Mouse (Mus musculus) mature B cell (primary cell): Measurements from ENCODE around the gene Rps6ka2.

ENCODE experiments used
- in situ Hi-C: fragments of 300-500 bp; cut with MboI; formaldehyde crosslinking; loops from 2 replicates; pipeline ENCODE4 v1.14.3; 2019

Rps6ka2 gene

DNA sequence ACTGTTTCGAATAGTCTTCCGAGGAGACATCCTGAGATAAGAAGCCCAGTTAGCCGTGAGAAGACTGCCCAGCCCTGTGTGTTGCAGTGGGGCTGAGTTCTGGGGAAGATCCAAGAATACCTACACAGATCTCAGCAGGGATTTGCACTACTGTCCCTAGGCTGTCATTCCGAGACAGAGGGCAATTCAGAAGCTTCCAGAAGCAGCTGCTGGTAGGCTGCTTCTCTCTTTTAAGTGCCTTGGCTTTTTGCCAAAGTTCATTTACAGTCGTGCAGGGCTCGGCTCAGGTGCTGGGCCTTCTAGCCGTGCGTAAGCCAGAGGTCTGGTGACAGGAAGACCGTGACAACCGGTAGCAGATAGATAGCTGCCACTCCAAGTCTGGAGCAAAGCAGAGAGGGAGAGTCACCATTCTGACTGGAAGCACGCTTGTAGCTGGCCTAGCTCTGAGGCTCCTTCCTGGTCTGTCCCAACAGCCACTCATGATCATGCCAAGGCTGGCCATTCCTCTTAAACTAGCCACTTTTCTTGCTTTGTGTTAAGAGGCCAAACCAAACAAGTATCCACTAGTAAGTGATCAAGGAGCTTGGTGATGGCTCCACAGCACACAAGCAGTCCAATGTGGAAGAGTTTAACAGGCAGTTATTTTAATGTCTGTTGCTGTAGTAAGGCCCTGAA lies 49.3 kb downstream of the Rps6ka2 start:
- in situ Hi-C loops: no loop called here

DNA sequence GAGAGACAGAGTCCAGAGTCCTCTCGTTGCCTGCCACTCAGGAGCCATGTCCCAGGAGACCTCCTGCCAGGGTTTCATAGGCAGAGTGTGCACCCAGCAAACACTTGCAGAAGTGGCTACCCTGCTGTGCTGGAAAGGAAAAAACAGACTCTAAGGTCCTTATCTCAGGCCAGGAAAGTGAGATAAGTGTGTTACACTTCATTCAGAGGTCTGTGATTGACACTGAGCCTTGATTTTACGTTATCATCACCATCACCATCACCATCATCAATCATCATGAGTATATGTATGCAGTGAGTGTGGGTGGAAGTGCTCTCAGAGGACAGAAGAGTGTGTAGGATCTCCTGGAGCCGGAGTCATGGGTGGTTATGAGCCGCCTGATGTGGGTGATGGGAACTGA lies 51.4 kb downstream of the Rps6ka2 start:
- in situ Hi-C loops: no loop called here

DNA sequence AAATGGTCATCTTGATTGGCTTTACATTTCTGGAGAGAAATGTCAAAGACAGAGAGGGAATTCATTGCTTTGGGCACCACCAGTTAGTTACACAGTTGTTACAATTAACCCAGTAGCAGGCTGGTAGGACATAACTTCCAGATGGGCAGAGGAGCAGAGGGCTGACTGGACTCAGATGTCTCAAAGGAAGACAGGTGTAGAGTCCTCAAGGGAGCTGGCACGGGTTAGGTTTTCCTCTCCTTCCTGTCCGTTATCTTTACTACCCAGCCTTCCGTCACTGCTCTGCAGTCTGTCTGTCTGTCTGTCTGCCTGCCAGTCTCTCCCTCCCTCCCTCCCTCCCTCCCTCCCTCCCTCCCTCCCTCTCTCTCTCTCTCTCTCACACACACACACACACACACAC lies 52.3 kb downstream of the Rps6ka2 start:
- in situ Hi-C loops: no loop called here

DNA sequence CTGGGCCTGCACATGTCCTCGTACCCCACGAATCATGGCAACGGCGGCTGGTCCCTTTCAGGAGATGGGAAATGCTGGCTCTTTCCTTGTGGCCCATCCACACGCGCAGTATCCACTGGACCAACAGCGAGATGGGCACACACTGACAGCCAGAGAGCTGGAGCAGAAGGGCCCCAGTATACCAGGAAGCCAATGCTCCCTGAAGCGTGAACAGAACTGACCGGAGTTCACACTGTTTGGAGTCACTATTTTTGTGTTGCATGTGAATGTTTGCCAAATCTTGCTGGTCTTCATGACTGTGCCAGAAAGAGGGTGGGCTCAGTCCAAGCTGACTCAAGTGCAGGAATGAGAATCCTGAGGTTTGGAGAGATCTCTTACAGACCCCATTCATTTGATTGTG lies 58.6 kb downstream of the Rps6ka2 start:
- in situ Hi-C loops: no loop called here

DNA sequence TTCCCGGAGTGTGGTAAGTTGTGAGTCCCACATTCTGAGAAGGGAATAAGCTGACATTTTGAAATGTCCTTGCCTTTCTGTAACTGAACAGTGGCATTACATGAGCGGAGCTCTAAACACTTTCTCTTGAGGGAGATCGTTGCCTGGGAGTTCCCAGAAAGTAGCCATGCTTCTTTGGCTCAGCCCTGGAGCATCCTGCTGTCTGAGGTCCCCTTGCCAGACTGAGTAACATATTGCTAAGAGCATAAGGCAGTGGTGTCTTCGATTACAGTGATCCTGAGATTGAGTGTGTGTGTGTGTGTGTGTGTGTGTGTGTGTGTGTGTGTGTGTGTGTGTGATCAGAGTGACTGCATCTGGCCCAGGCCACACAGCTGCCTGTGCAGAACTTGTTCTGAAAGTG lies 61.4 kb downstream of the Rps6ka2 start:
- in situ Hi-C loops: no loop called here

DNA sequence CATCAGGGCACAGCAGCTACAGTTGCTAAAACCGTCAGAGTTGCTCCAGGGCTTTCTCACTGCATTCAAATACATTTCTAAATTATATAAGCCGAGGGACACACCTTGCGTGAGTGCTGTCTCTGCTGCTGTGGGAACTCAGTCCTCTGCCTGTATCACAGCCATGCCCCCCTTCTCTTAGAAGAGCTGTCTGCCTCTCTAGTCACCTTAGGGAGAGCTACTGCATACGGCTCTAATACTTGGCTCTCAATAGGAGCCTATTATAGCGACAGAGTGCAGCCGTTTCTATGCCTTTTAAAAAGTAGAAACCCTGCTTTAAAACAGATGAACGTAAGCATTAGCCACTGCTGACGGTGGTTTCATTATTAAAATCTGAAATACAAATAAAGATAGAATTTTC lies 61.9 kb downstream of the Rps6ka2 start:
- in situ Hi-C loops: no loop called here

DNA sequence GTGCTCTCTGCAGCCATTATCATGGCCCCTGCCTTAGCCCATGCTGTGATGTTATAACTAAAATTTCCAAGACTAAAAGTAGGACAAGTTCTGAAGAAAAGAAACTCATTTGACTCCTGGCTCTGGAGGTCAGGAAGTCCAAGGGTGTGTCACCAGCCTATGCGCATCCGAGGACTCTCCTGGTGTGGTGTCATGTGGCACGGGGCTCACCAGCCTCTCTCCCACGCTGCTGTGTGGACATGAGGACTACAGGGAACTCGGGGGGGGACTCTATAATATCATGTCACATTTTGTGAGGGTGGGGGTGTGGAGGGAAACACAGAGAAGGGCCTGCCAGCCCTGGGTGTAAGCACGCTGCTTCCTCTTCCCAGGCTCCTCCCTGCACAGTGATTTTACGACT lies 62.5 kb downstream of the Rps6ka2 start:
- in situ Hi-C loops: no loop called here

DNA sequence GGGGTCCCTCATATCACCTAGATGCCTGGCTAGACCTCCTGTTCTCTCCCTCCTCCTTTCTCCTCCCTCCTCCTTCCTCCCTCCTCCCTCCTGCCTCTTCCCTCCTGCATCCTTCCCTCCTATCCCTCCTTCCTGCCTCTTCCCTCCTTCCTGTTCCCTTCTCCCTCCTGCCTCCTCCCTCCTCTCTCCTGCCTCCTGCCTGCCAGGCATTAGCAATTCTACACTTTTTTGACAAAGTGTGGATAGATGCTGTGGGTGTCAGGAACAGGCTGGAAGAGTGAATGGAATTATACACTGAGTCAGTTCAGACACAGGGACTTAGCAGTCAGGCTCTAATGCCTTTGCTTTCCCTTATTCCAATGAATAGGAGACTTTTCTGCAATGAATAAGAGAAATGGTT lies 63.3 kb downstream of the Rps6ka2 start:
- in situ Hi-C loops: no loop called here

DNA sequence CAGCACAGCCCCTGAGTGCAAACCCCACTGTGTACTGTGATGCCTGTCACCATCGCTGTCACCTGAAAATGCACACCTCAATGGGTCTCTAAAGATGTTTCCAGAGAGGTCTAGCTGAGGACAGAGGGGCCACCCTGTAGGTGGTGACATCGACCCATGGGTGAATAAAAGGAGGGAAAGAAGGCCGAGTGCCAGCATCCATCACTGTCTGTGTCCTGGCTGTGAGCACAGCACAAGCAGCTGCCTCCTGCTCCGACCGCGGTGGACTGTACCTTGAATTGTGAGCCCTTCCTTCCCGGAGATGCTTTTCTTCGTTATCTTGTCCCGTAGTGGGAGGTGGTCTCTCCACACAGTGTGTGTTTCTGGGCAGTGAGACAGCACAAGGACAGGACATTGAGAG lies 67.8 kb downstream of the Rps6ka2 start:
- in situ Hi-C loops: no loop called here

DNA sequence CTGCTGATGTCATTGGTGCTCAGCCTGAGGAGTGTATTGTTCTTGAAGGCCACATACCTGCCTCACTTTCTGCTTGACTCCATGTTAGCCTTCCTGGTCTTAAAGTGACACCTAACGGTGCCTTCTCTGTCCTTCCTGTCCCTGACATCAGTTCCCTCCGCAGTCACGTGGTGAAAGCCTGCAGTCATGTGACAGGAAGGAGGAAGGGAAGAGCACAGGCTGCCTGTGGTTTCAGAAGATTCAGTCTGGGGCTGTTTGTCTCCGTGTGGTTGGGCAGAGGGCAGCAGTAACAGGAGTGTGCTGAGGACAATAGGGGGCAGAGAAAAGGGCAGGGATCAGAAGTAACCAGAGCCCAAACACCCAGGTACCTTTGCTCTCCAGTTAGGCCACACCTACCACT lies 68.9 kb downstream of the Rps6ka2 start:
- in situ Hi-C loops: no loop called here

DNA sequence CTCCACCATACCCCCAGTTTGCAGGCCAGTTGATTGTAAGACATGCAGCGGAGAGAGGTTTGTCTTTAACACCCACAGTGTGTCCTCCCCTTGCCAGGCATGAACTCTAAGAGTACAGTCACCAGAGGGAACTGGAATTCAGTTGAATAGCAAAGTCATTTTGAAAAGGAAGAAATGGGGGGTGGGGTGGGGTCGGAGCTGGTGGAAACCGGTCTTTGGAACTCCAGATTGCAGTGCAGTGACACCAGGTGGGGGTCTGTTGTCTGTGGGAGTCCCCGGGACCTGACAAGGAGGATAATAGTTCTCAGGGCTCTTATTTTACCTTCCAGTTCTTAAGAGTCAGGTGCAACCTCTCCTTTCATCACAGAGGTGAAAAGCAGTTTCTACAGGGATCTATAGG lies 70.6 kb downstream of the Rps6ka2 start:
- in situ Hi-C loops: no loop called here

DNA sequence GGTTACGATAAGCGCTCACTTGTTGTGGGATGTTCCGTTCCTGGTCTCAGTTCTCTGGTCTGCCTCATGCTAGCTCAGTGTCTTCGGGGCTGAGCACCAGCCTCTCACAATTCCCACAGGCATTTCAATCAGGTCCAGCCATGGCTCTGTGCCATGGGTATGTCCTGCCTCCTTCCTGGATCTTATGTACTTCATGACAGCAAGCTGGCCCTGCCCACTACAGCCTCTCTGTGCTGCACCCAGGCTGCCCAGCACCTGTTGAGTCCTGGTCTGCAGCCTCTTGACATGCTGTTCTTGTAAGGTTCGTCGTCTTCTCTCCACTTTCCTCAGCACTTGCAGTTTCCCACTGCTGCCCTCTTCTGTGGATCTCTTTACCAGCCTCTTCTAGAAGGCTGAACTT lies 75.2 kb downstream of the Rps6ka2 start:
- in situ Hi-C loops: no loop called here

DNA sequence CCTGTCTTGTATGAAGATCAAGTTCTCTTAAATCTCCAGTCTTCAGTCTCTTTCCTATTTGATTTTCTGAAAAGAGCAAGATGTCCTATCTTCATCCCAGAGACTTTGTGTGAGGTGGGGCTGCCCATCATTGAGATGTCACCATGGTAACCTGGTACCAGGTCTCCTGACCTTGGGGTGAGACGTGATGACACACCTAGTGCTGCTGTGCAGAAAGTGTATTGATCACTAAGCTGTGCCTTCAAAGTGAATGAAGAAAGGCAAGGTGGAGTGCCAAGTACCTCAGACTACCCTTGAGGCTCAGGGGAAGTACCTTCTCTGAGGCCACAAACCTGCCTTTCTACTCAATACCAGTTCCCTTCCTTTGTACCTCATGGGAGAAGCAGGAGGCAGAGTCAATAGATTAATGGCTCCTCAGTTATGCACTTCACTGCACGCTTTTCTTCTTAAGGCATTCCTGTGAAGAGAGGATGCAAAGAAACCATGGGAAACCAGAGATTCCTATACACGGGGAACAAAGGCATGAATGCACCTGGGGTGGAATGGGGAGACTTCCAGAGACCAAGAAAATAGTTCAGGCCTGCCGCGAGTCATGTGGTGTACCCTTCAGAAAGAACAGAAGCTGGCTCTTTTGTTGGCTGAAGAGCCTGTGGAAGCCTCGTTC lies 77.1 kb downstream of the Rps6ka2 start:
- in situ Hi-C loops: no loop called here

DNA sequence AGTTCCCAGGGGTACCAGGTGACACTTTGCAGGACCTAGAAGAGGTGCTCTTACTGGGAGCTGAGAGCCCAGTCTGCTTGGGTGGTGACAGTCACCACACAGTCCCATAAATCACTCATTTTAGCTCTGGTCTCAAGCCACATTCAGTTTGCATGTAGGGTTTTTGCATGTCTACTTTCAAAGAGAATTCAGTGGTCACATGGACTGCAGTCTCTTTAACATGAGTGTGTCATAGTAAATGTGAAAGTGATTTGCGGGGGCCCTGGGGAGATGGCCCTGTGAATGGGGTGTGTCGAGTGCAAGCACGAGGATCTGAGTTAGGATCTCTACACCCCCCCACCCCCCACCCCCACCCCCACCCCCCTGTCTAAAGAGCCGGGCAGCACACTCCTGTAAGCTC lies 80.5 kb downstream of the Rps6ka2 start:
- in situ Hi-C loops: no loop called here

DNA sequence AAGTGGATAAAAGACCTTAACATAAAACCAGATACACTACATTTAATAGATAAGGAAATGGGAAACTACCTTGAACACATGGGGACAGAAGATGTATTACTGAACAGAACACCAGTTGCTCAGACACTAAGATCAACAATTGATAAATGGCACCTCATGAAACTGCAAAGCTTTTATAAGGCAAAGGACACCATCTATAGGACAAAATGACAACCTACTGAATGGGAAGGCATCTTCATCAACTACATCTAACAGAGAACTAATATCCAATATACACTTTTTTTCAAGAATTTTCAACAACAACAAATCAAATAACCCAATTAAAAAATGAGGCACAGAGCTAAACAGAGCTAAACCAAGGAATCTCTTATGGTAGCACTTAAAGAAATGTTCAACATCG lies 87.3 kb downstream of the Rps6ka2 start:
- in situ Hi-C loops: no loop called here

DNA sequence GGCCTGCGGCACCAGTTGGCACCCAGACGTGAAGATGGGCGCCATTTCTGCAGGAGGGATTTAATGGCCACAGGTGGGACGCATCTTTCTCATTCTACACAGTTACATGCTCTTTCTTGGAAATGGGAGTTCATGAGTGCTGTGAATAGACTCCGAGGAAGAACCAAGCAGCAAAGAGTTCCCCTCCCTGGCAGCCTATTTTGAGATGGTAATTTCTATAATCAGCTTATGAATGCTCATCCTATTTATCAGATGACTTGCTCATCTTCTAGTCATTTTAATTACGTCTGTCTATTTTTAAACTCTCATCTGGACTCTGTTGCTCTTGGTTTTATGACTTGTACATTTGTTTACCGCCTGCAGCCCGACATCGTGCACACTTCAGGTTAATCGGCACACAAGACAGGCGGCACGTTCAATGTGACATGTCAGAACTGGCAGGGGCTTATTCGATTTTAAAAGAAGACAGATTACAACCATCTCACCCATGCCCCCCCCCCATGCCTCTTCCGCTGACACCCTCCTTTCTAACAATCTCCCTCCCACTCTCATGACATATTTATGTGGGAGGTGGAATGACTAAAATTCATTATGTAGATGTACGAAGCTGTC lies 88.9 kb downstream of the Rps6ka2 start:
- in situ Hi-C loops: no loop called here

DNA sequence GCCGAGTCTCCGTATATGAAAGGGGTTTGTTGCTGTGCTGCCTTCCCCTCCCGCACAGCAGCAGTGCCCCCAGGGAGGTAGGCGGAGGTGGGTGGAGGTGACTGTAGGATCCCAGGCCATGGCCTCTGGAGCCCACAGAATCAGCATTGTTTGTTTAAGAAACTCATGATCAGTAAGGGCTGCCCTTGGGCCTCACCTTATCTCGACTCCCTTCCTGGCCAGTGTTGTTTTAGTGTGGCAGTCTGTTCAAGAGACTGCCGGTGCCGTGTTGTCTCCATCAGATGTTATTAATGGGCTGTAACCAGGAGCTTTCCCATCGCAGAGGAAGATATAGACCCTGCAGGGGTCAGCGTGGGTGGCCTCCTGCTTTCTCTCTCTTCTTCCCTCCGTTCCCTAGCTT lies 90.4 kb downstream of the Rps6ka2 start:
- in situ Hi-C loops: no loop called here

DNA sequence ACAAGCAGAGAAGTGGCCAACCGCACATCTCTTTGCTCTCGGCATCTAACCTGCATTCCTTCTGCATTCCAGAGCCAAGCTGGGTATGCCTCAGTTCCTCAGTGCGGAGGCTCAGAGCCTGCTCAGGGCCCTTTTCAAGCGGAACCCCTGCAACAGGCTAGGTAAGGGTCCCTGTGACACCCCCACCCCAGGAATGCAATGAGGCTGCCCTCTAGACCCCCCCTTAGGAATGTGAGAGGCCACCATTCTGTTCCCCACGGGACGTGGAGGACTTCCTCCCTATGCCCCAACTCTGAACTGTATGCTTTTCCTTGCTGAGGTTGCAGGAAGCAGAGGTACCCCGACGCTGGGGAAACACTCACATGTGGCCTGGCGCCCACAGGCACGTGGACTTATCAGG lies 92.1 kb downstream of the Rps6ka2 start:
- in situ Hi-C loops: no loop called here

DNA sequence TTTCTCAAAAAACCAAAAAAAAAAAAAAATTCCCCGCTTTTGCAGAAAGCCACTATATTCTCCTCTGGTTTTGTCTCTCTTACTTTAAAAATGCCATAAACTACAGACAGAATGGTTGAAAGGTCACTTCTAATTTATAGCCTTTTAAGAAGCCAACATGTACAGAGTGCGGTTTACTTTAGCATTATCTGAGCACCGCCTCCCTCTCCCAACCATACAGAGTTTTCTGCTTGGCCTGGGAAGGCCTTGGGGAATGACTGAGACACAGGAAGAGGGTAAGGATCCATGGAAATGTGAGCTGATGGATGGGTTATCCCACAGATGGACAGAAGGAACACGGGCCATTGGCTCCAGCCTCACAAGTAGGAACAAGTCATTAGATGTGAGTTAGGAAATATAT lies 92.7 kb downstream of the Rps6ka2 start:
- in situ Hi-C loops: no loop called here

DNA sequence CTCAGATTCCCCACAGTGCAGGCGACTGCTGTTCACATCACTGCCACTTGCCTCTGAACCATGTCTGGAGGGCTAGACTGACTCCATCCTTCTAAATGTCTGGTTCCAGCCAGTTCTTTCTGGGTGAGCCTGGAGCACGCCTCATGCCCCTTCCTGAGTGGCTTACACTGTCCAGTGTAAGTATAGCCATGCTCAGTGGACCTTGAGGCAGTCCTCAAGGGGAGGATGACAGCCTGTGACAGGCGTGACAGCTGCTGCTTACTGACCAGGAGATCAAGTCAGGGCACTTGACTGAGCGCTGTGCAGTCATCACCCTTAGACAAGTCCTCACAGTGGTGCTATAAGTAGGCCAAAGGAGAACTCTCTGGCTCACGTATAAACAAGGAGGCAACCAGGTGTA lies 94.7 kb downstream of the Rps6ka2 start:
- in situ Hi-C loops: no loop called here

DNA sequence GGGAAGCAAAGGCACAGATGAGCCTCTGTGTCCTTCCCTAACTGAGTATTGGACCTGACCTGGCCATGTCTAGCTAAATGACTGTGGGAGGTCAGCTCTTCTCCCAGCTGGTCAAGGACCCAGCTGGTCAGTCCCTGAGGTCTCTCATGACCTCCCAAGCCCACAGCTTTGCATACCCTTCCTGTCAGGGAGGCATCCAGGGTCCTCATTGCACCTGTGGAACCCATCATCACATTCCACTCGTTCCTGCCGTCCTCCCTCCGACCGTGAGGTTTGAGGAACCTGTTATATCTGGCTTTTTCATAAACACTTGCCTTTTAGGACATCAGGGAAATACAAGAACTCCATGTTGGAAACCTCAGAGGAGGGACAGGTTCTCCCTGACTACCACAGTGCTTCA lies 95.4 kb downstream of the Rps6ka2 start:
- in situ Hi-C loops: no loop called here

DNA sequence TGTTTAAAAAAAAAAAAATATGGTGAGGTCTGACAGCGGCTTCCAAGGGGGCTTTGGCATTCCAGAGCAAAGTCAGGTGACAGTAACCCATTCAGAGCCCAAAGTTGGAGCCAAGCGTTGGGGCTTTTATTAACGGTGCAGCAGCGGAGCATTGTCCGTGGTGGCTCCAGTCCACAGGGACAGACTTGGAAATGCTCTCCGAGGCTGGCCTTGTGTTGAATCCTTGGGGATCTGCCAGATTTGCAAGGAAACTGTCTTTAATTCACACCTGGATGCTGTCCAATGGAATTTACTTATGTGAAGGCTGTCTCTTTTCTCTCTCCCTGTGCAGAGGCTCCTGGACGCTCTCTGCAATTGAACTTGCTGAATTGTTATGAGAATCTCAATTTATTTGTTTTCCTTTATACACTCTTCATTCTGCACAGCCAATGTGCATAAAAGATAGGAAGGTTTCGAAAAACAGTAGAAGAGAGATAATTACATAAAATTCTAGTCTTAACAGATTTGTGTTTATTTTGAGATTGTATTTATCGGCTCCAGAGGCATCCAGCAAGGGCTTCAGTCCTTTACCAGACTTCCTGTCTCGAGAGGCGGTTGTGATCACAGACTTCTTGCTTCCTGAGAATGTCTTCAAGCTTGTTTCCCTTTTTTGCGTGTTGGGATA lies 95.9 kb downstream of the Rps6ka2 start:
- in situ Hi-C loops: no loop called here

DNA sequence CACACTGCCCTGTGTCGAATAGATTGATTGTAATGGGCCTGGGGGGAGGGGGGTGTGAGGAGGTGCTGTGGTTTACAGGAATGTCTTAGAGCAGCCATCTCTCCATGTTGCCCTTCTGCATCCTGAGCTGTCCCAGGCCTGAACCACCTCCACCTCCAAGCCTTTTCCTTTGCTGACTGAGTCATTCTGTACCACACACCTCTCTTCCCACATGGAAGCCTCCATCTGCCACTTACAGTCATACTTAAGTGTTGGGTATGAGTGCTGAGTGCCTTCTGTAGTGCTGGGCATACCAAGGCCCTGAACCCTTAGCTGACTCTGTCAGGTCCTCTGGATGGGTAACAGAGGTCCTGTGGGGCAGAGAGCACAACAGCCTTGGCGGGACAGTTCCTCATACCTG lies 97.9 kb downstream of the Rps6ka2 start:
- in situ Hi-C loops: no loop called here
